Mouse (Mus musculus) myocyte (in vitro differentiated cells): ENCODE data around the gene Slc39a11.

ENCODE experiments used
- CEBPB ChIP-seq: IDR thresholded peaks from 2 replicates; pipeline ENCODE4 v1.6.1; 2011; ENCODE audit warnings: mild to moderate bottlenecking, moderate library complexity; ENCODE audit not compliant: poor library complexity, insufficient read depth, severe bottlenecking
- MAX ChIP-seq: IDR thresholded peaks from one replicate; pipeline ENCODE4 v1.6.1; 2011; ENCODE audit warnings: low read depth, mild to moderate bottlenecking, control low read depth
- POLR2A ChIP-seq: IDR thresholded peaks from one replicate; pipeline ENCODE4 v1.6.1; 2011; ENCODE audit warnings: low read depth, mild to moderate bottlenecking, control low read depth, moderate library complexity; ENCODE audit not compliant: insufficient read length
- POLR2AphosphoS2 ChIP-seq: IDR thresholded peaks from one replicate; pipeline ENCODE4 v1.6.1; 2011; ENCODE audit warnings: low read depth, control low read depth; ENCODE audit not compliant: insufficient read length
- REST ChIP-seq: IDR thresholded peaks from one replicate; pipeline ENCODE4 v1.6.1; 2011; ENCODE audit warnings: mild to moderate bottlenecking, control low read depth, moderate library complexity; ENCODE audit not compliant: insufficient read depth, insufficient read length

DNA sequence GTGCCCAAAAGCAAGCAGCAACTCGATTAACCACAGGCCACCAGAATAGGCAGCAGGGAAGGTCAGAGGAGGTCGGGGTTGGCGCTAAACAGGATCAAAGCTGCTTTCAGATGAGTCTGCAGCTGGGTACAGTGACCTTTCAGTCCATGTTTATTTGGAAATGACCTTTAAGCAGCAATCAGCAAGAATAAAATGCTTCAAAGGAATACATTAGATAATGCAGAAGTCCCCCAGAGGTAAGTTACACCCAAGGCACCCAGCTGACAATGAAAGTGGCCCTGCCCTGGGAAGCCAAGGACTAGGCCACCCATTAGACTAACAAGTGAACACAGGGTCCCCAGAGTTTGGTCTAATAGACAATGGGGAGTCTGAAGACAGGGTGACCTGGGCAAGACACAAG is 60.9 kb downstream of the Slc39a11 start:
- TF ChIP-seq POLR2A (no peak), MAX (no peak), CEBPB (no peak), POLR2AphosphoS2 (no peak), REST (no peak)
